Mouse (Mus musculus) cerebellum, postnatal 14 days (tissue): ENCODE results near the gene 1810049J17Rik.

Source experiments
- DNase-seq, 2 experiments: peaks; one replicate each; pipeline ENCODE4 v3.0.0; 2021; ENCODE audit warnings: mixed read lengths in 2 of 2

Gene 1810049J17Rik

DNA sequence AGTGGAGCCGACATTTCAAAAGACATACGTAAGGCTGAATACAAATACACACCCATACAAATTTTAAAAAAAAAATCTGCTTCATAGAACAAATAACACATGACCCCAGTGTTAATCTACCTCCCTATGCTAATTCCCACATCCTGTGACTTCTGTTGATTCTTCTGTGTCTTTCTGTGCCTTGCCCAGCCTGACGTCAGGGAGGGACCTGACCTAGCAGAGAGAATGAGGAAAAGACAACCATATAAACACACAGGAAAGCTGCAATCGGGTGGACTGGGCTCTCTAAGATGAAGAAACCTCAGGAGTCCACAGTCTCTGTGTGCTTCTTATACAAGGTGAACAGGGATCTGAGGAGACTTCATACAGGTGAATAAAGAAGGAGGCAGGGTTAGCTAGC lies 14.6 kb downstream of the 1810049J17Rik start:
- DNase-seq = no peak

DNA sequence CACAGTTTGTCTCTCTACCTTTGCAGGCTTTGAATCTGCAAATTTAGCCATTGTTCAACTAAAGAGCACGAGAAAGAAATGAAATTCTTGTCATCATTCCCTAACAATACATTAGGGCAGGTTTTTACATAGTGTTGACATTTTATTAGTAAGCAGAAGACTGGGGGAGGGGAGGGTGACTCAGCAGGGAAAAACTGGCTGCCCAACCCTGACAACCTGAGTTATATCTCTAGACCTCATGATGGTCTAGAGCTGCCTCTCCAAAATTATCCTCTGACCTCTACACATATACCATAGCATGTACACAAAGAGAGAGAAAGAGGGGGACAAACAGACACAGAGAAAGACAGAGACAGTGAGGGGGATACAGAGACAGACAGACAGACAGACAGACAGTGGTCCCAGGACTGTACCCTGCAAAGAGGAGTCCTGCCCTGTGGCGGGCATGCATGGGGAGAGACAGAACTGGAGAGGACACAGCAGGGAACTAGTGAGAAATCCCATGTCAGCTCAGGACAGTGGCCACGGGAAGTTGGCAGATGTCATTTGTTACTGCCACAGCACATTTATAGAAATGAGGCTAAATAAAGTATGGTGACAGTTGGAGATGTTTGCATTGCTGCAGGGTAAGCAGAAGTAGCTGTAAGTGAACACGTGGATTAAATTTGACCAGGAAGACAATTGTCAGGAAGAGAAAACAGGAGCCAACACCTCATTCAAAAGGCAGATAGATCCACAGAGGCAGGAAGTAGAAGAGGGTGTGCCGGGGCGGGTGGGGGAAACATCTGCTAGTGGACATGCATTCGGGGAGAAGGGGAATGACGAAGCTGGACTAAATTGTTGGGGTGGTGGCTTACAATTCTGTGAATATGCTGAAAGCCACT lies 15.3 kb downstream of the 1810049J17Rik start:
- no peak for DNase-seq

- no peak for DNase-seq
Observed at GRCm38 (mm10) chr15:12301771-12302170, 19.9 kb downstream of the 1810049J17Rik start.

DNA sequence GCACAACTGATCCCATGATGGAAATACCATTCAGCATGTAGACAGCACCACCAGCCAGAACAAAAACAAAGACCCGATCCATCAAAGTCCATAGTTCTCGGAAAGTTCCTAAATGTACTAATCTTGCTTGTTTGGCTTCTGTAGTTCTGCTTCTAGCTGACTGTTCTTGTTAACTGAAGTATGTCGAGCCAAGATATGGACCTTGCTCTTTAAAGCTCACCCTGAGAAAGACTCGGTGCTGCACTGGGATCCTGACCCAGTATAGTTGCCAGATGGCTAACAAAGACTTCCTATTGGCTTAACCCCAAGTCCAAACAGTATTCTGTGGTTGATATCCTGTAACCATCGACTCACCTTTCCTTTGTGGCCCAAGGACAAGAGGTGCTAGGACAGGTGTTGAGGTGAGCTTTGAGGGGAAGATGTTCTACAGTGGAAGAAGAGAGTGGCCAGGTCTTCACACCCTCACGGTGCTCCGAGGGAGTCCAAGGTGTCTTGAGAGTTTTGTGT lies 23.4 kb downstream of the 1810049J17Rik start:
- DNase-seq = no peak

GRCm38 (mm10) chr15:12296228-12296627 lies 25.5 kb downstream of the 1810049J17Rik start:
- DNase-seq = no peak

GRCm38 (mm10) chr15:12291757-12292156 lies 29.9 kb downstream of the 1810049J17Rik start:
- peak in 1 of 2 experiments; percentile 22 for DNase-seq

GRCm38 (mm10) chr15:12290330-12290729 lies 31.4 kb downstream of the 1810049J17Rik start:
- DNase-seq = no peak

- no peak for DNase-seq
Observed at GRCm38 (mm10) chr15:12285535-12285809, 36.2 kb downstream of the 1810049J17Rik start.

DNA sequence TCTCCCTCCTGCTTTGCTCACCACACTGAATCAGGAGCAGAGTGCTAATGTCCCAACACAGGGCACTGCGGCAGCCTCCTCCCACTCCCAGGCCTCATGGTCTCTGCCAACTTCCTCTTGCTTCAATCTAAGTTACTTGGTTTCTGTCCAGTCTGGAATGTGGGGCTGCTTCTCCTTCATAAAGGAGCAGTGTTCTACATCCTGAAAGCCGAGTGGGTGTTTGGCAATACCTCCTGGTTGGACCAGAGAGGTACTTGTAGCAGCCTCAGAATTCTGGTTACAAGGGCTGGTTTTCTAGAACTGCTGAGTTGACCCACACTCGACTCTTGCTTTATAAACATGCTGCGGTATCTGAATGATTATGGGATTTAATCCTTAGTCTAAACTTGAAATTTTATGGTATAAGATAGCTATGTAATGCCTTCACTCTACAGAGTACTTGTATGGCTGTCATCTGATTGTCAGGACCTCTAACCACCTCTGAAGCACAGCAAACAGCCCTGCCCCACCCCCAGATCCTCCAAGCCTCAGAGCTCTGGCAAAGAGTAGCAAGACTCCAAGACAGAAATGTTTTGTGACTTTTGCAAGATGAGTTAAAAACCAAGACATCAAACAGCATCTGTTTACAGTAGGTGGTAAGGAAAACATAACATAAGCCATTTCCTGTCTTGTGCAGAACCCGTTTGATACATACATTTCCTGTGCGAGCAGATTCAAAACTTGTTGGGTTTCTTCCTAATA lies 36.7 kb downstream of the 1810049J17Rik start:
- no peak for DNase-seq

DNA sequence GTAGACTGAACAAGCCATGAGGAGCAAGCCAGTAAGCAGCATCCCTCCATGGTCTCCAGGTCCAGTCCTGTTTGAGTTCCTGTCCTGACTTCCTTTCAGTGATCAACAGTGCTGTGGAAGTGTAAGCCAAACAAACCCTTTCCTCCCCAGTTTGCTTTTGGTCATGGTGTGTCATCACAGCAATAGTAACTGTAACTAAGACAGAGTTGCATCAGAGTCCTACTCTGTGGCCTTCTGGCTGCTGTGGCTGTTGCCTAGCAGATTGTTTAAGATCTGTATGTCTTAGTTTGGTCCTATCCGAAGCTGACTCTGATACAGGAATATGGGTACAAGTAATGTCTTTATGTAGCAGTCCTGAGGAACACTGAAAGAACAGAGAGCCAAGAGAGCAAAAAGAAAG lies 41.9 kb downstream of the 1810049J17Rik start:
- no peak for DNase-seq

GRCm38 (mm10) chr15:12275091-12275623 lies 46.5 kb downstream of the 1810049J17Rik start:
- DNase-seq = no peak

- no peak for DNase-seq
Observed at GRCm38 (mm10) chr15:12274053-12274769, 47.5 kb downstream of the 1810049J17Rik start.

DNA sequence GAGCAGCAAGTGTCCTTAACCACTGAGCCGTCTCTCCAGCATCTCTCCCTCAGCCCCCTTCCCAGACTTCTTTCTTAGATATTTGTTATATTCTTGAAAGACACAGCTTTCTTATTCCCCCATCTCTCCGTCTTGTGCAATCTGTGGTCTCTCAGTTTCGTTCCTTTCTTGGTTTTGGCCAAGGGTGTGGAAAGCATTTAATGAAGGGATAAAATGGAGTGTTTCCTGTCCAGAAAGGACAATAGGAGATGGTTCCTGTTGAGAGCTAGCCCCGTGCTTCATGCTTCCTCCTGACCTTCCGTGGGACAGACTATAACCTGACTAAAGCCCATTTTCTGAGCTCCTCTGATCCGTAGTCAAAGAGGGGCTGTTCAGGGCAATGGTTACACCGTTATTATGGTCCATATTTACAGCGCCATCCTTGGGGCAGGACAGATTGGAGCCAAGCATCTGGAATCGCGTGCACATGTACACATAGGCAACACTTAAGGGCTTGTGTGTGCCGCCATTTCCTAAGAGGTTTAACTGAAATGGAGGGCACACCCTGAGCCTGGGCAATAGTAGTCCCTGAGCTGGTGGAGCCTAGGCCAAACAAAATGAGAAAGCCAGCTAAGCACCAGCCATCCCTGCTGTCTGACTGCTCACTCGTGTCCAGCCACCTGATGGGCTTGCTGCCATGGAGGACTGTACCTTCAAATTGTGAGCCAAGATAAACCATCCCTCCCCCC lies 48.2 kb downstream of the 1810049J17Rik start:
- DNase-seq = peak; percentile 19 to 20
